Comparison of ENCODE assay signal across 8 mouse cellular contexts in the genomic region with DNA sequence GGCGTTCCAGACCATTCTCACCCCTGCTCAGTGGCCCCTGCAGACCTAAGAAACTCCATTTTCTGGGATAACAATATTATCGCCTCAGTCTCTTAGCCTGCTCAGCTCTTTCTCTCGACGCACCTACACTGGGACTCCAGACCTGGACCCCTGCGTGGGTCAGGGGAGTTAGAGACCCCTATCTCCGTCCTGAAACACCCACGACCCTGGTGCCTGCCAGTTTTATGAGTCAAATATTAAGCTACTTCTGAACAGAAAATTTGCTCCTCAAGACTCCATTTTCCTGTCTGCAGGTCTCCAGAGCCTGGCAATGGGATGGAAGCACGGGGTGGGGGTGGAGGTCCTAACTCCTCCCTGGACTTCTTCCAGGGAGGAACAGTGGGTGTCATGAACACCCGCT. TPM values are rescaled to one million over a fixed set of nuclear protein-coding genes. Genes with fewer than 3 reads are reported as not detected.
DNase-seq lines count a peak whose midpoint lies in the region; ATAC-seq lines count a peak whose summit lies in the region.

No protein-coding gene starts in this region.

- ATAC-seq in heart, embryonic 14.5 days (ENCODE audit: insufficient number of reproducible peaks, insufficient read depth, low FRiP score, low read depth), result no peak
- no peak for ATAC-seq in activated CD4-positive, CD25-positive, alpha-beta regulatory T cell, adult 4 months

- peak overlapping the region; percentile 95 for H3K9ac ChIP-seq in heart, embryonic 14.5 days (ENCODE audit: low read length)

- H3K36me3 ChIP-seq in heart, embryonic 14.5 days (ENCODE audit: control insufficient read depth, insufficient read depth, low read length), result no peaks in the 10 kb centered on the region
- no peaks in the 10 kb centered on the region for H3K36me3 ChIP-seq in hindbrain, embryonic 10.5 days
- H3K36me3 ChIP-seq in midbrain, embryonic 10.5 days, result no peaks in the 10 kb centered on the region

- H3K9me3 ChIP-seq in heart, embryonic 14.5 days (ENCODE audit: control insufficient read depth, low read length), result no peaks in the 10 kb centered on the region
- H3K9me3 ChIP-seq in hindbrain, embryonic 10.5 days, result no peaks in the 10 kb centered on the region
- no peaks in the 10 kb centered on the region for H3K9me3 ChIP-seq in midbrain, embryonic 10.5 days (replicated peaks)

- H3K4me1 ChIP-seq in heart, embryonic 14.5 days (ENCODE audit: control insufficient read depth in 2 of 2, insufficient read depth in 2 of 2, low read length in 2 of 2), result peaks cover 31 to 46% of the 10 kb centered on the region in 2 experiments
- peaks cover 68% of the 10 kb centered on the region for H3K4me1 ChIP-seq in hindbrain, embryonic 10.5 days (replicated peaks)
- H3K4me1 ChIP-seq in midbrain, embryonic 10.5 days, result peaks cover 75% of the 10 kb centered on the region

- 0 out of 4 replicates have a peak overlapping the region, but pooled peaks of 1 of the 2 experiments have one; percentile 81 for H3K27ac ChIP-seq in heart, embryonic 14.5 days (replicated peaks in 1 of 2; ENCODE audit: control insufficient read depth in 1 of 2, insufficient read depth in 1 of 2, low read depth in 2 of 2, low read length in 2 of 2)
- peak overlapping the region; percentile 99 for H3K27ac ChIP-seq in hindbrain, embryonic 10.5 days
- H3K27ac ChIP-seq in midbrain, embryonic 10.5 days (replicated peaks), result peak overlapping the region; percentile 97

- H3K4me3 ChIP-seq in heart, embryonic 14.5 days (ENCODE audit: control insufficient read depth in 1 of 2, insufficient read depth in 1 of 2, low read depth in 1 of 2, low read length in 2 of 2), result peak overlapping the region; percentile 60 to 66
- peak overlapping the region; percentile 72 for H3K4me3 ChIP-seq in hindbrain, embryonic 10.5 days
- H3K4me3 ChIP-seq in midbrain, embryonic 10.5 days, result peak overlapping the region; percentile 71

- H3K4me2 ChIP-seq in heart, embryonic 14.5 days (ENCODE audit: low read length), result peak overlapping the region; percentile 97

- peaks cover 74% of the 10 kb centered on the region for H3K27me3 ChIP-seq in heart, embryonic 14.5 days (ENCODE audit: control insufficient read depth, insufficient read depth, low read length)
- peaks cover 100% of the 10 kb centered on the region for H3K27me3 ChIP-seq in hindbrain, embryonic 10.5 days (ENCODE audit: insufficient read depth, poor library complexity, severe bottlenecking)
- peaks cover 100% of the 10 kb centered on the region for H3K27me3 ChIP-seq in midbrain, embryonic 10.5 days (ENCODE audit: low read depth, poor library complexity, severe bottlenecking)

- 6% methylated on average over 9 of the region's 9 CpGs for WGBS in heart, embryonic 14.5 days
- 1% methylated on average over 9 of the region's 9 CpGs for WGBS in hindbrain, embryonic 10.5 days
- 2% methylated on average over 9 of the region's 9 CpGs for WGBS in midbrain, embryonic 10.5 days

- no peak for DNase-seq in heart, adult 9 months (ENCODE audit: low spot score in 2 of 2)
- peak; percentile 28 for DNase-seq in R1 (ENCODE audit: low read depth, low spot score)
- no peak for DNase-seq in hindbrain, embryonic 10.5 days (ENCODE audit: low spot score)
- DNase-seq in midbrain, embryonic 10.5 days (ENCODE audit: low spot score), result no peak
- no peak for DNase-seq in left cerebral cortex, adult 9 months (ENCODE audit: low spot score in 2 of 2)
- DNase-seq in urinary bladder, adult 2 months (ENCODE audit: low spot score), result no peak

RNA-seq across cellular contexts. Expression of a gene that starts 16.5 kb away (rescaled TPM):
- polyA plus RNA-seq in heart, embryonic 14.5 days (2014; fragmentation: Nextera tagmentation; extraction: Ambion mirVana), result 9.3 and 9.6 TPM in 2 replicates
- 11.2 and 13.0 TPM in 2 replicates for polyA plus RNA-seq in hindbrain, embryonic 10.5 days (2016; fragmentation: Nextera tagmentation; extraction: Ambion mirVana)
- polyA plus RNA-seq in midbrain, embryonic 10.5 days (2016; fragmentation: Nextera tagmentation; extraction: Ambion mirVana), result 13.5 and 15.0 TPM in 2 replicates
- 1 to 10 TPM; 5.3 to 7.5 TPM for polyA plus RNA-seq in activated CD4-positive, CD25-positive, alpha-beta regulatory T cell, adult 4 months (2017; shearing (Covaris generic))
- polyA plus RNA-seq in urinary bladder, adult 2 months (2012; rRNA removed), result 5.4 and 6.8 TPM in 2 replicates

RNA-seq across cellular contexts. Expression of a gene that starts 28.7 kb away (rescaled TPM):
- polyA plus RNA-seq in heart, embryonic 14.5 days (2014; fragmentation: Nextera tagmentation; extraction: Ambion mirVana), result 6.5 and 9.2 TPM in 2 replicates
- 4.4 and 8.2 TPM in 2 replicates for polyA plus RNA-seq in hindbrain, embryonic 10.5 days (2016; fragmentation: Nextera tagmentation; extraction: Ambion mirVana)
- 5.1 and 7.1 TPM in 2 replicates for polyA plus RNA-seq in midbrain, embryonic 10.5 days (2016; fragmentation: Nextera tagmentation; extraction: Ambion mirVana)
- 1 to 10 TPM; 2.0 to 2.4 TPM for polyA plus RNA-seq in activated CD4-positive, CD25-positive, alpha-beta regulatory T cell, adult 4 months (2017; shearing (Covaris generic))
- 32.2 and 36.0 TPM in 2 replicates for polyA plus RNA-seq in urinary bladder, adult 2 months (2012; rRNA removed)

RNA-seq across cellular contexts. Expression of a gene that starts 34.5 kb away (rescaled TPM):
- polyA plus RNA-seq in heart, embryonic 14.5 days (2014; fragmentation: Nextera tagmentation; extraction: Ambion mirVana), result 9.8 and 11.9 TPM in 2 replicates
- 86.6 and 112 TPM in 2 replicates for polyA plus RNA-seq in hindbrain, embryonic 10.5 days (2016; fragmentation: Nextera tagmentation; extraction: Ambion mirVana)
- 108 and 110 TPM in 2 replicates for polyA plus RNA-seq in midbrain, embryonic 10.5 days (2016; fragmentation: Nextera tagmentation; extraction: Ambion mirVana)
- 1 to 10 TPM; 1.1 to 1.4 TPM for polyA plus RNA-seq in activated CD4-positive, CD25-positive, alpha-beta regulatory T cell, adult 4 months (2017; shearing (Covaris generic))
- polyA plus RNA-seq in urinary bladder, adult 2 months (2012; rRNA removed), result 3.0 TPM in 2 replicates
